Mouse (Mus musculus) duodenum, adult 2 months (tissue): ENCODE measurements around the gene Dnpep. TPM values are rescaled to one million over a fixed set of nuclear protein-coding genes. Genes with fewer than 3 reads are reported as not detected.

Experiments
- polyA plus RNA-seq: library from polyadenylated mRNA; depleted of rRNA; stranded (reverse); fragments of >200 nt; gene quantifications from 2 replicates; pipeline ENCODE4 v1.2.3, GENCODE M21; 2012; ENCODE audit warnings: low replicate concordance; rRNA removed

Dnpep gene
- polyA plus RNA-seq = 188 and 371 TPM in 2 replicates

DNA sequence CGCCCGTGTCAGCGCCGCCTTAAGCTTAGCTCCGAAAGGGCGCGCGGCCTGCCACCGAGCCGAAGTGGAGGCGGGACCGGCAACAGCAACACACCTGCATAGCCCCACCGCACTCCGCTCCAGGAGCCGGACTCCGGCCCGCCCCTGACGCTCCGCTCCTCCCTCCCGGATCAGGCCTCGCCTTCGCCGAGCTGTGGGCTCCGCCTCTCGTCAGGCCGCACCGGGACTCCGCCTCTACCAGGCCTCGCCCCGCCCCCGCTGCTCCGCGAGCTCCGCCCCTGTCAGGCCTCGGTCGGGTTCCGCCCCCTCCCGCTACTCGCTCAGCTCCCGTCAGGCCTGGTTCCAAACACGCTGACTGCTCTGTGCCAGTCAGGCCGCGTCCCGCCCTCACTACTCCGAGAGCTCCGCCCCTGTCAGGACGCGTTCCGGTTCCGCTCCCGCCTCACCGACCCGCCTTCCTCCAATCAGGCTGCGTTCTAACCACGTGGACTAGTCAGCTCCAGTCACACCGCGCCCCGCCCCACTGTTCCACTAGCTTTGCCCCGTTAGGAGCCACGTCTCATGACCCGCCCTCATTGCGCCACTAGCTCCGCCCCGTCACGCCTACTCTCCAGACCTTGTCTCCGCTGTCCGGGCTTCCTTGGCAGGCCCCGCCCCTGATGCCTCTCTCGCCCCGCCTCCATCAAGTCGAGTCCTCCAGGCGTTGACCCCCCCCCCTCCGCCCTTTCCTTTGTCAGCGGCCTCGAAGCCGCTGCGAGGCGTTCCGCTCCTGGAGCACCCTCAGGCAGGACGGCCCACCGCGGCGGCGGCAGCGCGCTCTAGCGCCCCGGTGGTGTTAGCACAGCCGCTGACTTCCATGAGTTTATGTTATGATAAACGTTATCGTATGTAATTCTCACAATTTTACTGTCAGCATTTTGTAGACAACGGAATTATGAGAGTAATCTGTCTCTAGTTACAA is at the start of gene Dnpep:
Gene Dnpep, minus strand, starts transcription at position 750 of the 961 bp plus-strand sequence.

DNA sequence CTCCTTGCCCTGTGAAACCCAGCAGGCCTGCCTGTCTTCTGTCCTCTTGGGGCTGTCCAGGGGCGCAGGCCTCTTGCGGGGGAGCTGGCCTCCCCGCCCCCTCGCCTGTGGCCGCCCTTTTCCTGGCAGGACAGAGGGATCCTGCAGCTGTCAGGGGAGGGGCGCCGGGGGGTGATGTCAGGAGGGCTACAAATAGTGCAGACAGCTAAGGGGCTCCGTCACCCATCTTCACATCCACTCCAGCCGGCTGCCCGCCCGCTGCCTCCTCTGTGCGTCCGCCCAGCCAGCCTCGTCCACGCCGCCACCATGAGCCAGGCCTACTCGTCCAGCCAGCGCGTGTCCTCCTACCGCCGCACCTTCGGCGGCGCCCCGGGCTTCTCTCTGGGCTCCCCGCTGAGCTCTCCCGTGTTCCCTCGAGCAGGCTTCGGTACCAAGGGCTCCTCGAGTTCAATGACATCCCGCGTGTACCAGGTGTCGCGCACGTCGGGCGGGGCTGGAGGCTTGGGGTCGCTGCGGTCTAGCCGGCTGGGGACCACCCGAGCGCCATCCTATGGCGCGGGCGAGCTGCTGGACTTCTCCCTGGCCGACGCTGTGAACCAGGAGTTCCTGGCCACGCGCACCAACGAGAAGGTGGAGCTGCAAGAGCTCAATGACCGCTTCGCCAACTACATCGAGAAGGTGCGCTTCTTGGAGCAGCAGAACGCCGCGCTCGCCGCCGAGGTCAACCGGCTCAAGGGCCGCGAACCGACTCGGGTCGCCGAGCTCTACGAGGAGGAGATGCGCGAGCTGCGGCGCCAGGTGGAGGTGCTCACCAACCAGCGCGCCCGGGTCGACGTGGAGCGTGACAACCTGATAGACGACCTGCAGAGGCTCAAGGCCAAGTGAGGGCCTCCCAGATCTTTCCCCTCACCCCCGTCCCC is 42.6 kb upstream of the Dnpep start, which contains the start of gene Des:
Gene Des, plus strand, starts transcription at position 218 of the 920 bp plus-strand sequence.

GRCm38 (mm10) chr1:75278228-75278627 is 39.6 kb downstream of the Dnpep start, which contains the start of gene Resp18:
TSS of gene Resp18 (minus strand) at chr1:75278415.

DNA sequence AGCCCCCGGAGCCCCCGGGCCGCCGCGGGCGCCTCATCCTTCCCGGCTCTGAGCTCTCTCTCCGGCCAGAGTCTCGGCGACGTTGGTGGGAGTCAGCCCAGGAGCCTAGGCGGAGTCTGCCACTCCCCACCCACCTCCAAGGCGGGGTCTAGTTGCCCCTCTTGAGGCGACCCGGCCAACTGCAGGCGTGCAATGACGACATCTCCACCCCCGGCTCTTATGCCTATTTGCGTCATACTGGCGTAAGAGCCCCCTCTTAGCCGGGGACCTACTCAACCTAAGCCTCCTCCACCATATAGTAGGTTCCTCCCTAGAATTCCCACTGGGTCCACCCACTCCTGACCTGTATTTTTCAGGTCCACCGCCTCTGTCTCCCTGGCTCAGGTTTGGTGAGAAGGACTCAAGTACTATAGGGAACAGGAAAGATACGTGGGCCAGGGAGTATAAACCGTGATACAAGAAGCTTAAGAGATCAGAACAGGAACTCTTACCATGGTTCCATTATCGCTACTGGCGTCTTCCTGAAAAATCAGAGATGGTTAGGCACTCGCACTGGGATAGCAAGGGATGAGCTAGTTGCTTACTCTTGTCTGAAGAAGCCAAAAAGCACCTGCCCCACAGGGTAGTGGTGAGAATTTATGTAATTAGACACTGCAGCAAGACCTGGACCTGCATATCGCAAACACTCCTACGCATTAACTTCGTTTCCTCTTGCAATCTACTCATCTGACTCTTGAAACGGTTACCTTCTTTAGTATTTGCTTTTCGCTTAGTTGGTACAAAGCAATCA is 53.5 kb downstream of the Dnpep start, which contains the start of gene Ptprn:
Gene Ptprn, minus strand, starts transcription at position 412 of the 790 bp plus-strand sequence.

Other genes starting within 250 kb of the Dnpep start
- 1.7 and 2.3 TPM in 2 replicates for gene Nhej1, start 192.8 kb downstream of the Dnpep start, polyA plus RNA-seq
- gene Slc23a3, start 184.1 kb downstream of the Dnpep start, polyA plus RNA-seq = 1.2 and 2.3 TPM in 2 replicates
- 40.3 and 56.9 TPM in 2 replicates for gene Cnppd1, start 175.3 kb downstream of the Dnpep start, polyA plus RNA-seq
- 55.7 and 99.5 TPM in 2 replicates for gene Retreg2, start 175.2 kb downstream of the Dnpep start, polyA plus RNA-seq
- 63.2 and 93.5 TPM in 2 replicates for gene Zfand2b, start 149.3 kb downstream of the Dnpep start, polyA plus RNA-seq
- 20.6 and 30.7 TPM in 2 replicates for gene Abcb6, start 137.6 kb downstream of the Dnpep start, polyA plus RNA-seq
- gene Ankzf1, start 125.8 kb downstream of the Dnpep start, polyA plus RNA-seq = 13.9 and 15.1 TPM in 2 replicates
- 68.6 and 124 TPM in 2 replicates for gene Atg9a, start 125.8 kb downstream of the Dnpep start, polyA plus RNA-seq
- 1.0 and 1.3 TPM in 2 replicates for gene Glb1l, start 107.2 kb downstream of the Dnpep start, polyA plus RNA-seq
- 215 and 279 TPM in 2 replicates for gene Stk16, start 107.2 kb downstream of the Dnpep start, polyA plus RNA-seq
- gene Tuba4a, start 98.1 kb downstream of the Dnpep start, polyA plus RNA-seq = 83.6 and 122 TPM in 2 replicates
- not detected in 2 replicates for gene A630095N17Rik, start 85.9 kb downstream of the Dnpep start, polyA plus RNA-seq
- gene Dnajb2, start 81.6 kb downstream of the Dnpep start, polyA plus RNA-seq = 18.0 and 21.0 TPM in 2 replicates
- gene Ptprn, start 53.5 kb downstream of the Dnpep start, polyA plus RNA-seq = 5.3 and 6.2 TPM in 2 replicates
- gene Resp18, start 39.6 kb downstream of the Dnpep start, polyA plus RNA-seq = 4.1 and 5.5 TPM in 2 replicates
- 207 and 271 TPM in 2 replicates for gene Des, start 42.3 kb upstream of the Dnpep start, polyA plus RNA-seq
- gene Speg, start 57.3 kb upstream of the Dnpep start, polyA plus RNA-seq = 32.3 and 57.1 TPM in 2 replicates
- 231 and 278 TPM in 2 replicates for gene Gmppa, start 117.9 kb upstream of the Dnpep start, polyA plus RNA-seq
- 0.09 TPM in 1 of 2 replicates, not detected in the other for gene Asic4, start 132.4 kb upstream of the Dnpep start, polyA plus RNA-seq
- gene Chpf, start 161.3 kb upstream of the Dnpep start, polyA plus RNA-seq = 41.8 and 50.4 TPM in 2 replicates
- gene Tmem198, start 161.5 kb upstream of the Dnpep start, polyA plus RNA-seq = 2.2 and 5.7 TPM in 2 replicates
- gene Obsl1, start 188.5 kb upstream of the Dnpep start, polyA plus RNA-seq = 5.0 and 5.5 TPM in 2 replicates
- gene Inha, start 189.1 kb upstream of the Dnpep start, polyA plus RNA-seq = 5.7 and 17.5 TPM in 2 replicates
- gene Stk11ip, start 203.5 kb upstream of the Dnpep start, polyA plus RNA-seq = 28.3 and 33.1 TPM in 2 replicates
- 3.5 and 9.5 TPM in 2 replicates for gene Slc4a3, start 228.3 kb upstream of the Dnpep start, polyA plus RNA-seq